Mouse (Mus musculus) brain, embryonic 14.5 days (tissue): ENCODE measurements around the gene Gm6526.
"Not testable (repeated sequence)": the region's sequence is repeated elsewhere in the genome, so short reads cannot be mapped to it uniquely, and the experiment has no call there.

ENCODE experiments used
- CTCF ChIP-seq: fragments of 200-500 bp; IDR thresholded peaks from 2 replicates; pipeline ENCODE4 v1.5.1; 2012; ENCODE audit warnings: inconsistent platforms, mild to moderate bottlenecking, moderate library complexity, borderline replicate concordance; ENCODE audit not compliant: insufficient read depth, insufficient read length; ENCODE audit errors: extremely low read depth
- POLR2A ChIP-seq: fragments of 200-500 bp; IDR thresholded peaks from 2 replicates; pipeline ENCODE4 v1.6.1; 2012; ENCODE audit warnings: mild to moderate bottlenecking, inconsistent platforms, borderline replicate concordance; ENCODE audit not compliant: poor library complexity, insufficient read depth, insufficient read length, severe bottlenecking; ENCODE audit errors: extremely low read depth

DNA sequence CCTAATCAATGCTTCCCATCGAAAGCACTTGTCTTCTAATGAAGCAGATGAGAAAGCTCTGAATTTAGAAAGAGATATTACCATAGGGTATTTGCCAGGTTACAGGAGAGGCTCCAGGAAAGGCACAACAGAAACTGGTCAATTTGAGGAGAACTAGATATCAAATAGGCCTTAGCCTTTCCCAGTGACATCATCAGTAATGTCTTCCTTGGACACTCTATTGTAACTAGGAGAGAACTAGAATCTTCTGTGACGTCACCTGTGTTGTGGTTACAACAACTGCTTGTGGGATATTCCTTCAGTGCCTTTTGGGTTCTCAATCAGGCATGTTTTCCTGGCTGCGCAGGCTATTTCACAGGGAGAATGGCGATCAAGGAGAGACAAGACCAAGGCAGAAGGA lies at the start of gene Gm6526:
- TF ChIP-seq POLR2A, CTCF: not testable (repeated sequence)
